ENCODE assay signal across 8 mouse cellular contexts in the genomic region with DNA sequence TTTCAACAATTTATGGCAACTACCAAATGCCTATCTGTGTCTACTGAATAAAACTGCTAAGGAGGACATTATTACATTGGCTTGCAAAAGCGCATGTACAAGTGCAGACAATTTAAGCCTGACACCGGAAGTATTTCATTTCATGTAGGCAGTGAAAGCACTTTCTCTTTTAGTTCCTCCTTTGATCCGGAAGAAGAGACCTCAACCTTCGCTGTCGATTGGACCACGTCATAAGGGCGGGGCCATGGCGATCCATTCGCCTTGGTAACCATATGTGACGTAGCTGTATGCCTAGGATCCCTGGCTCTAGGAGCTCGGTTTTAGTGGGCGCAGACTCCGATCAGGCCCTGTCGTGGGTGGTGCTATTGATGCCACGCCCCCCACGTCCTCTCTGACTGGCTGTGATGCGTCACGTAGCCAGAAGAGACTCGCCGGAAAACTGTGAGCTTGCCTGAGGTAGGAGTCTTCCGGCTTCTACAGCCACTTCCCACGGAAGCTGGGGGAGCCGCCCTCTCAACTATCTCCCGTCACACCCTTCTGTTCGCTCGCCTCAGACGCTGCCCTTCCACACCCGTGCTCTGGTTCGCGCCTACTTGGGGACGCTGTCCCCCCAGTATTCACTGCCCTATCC. TPM values are rescaled to one million over a fixed set of nuclear protein-coding genes. Genes with fewer than 3 reads are reported as not detected.
DNase-seq lines count a peak whose midpoint lies in the region; ATAC-seq lines count a peak whose summit lies in the region.

No protein-coding gene starts in this region.

- H3K9ac ChIP-seq in kidney, embryonic 15.5 days: peak overlapping the region; percentile 62

- no peaks in the 10 kb centered on the region for H3K4me1 ChIP-seq in heart, embryonic 10.5 days
- no peaks in the 10 kb centered on the region for H3K4me1 ChIP-seq in kidney, embryonic 15.5 days

- H3K36me3 ChIP-seq in heart, embryonic 10.5 days: no peaks in the 10 kb centered on the region
- no peaks in the 10 kb centered on the region for H3K36me3 ChIP-seq in kidney, embryonic 15.5 days

- peak; percentile 97 to 98 for DNase-seq in B cell, adult 2 months
- DNase-seq in brain, adult 2 months (ENCODE audit: low read depth, low spot score): peak; percentile 100
- DNase-seq in heart, embryonic 10.5 days (ENCODE audit: low spot score): peak; percentile 98
- peak; percentile 91 for DNase-seq in liver
- DNase-seq in spleen, postnatal 4 days (ENCODE audit: low spot score in 2 of 2): peak; percentile 92

- no peaks in the 10 kb centered on the region for H3K9me3 ChIP-seq in heart, embryonic 10.5 days
- H3K9me3 ChIP-seq in kidney, embryonic 15.5 days (replicated peaks): no peaks in the 10 kb centered on the region

- 2% methylated on average over 31 of the region's 31 CpGs for WGBS in heart, embryonic 10.5 days
- WGBS in kidney, embryonic 15.5 days: 2% methylated on average over 31 of the region's 31 CpGs

- peak overlapping the region; percentile 94 for H3K27ac ChIP-seq in heart, embryonic 10.5 days
- peak overlapping the region; percentile 97 for H3K27ac ChIP-seq in kidney, embryonic 15.5 days

- peak overlapping the region; percentile 70 for H3K4me3 ChIP-seq in heart, embryonic 10.5 days
- H3K4me3 ChIP-seq in kidney, embryonic 15.5 days (replicated peaks): peak overlapping the region; percentile 79

- H3K4me2 ChIP-seq in kidney, embryonic 15.5 days: peak overlapping the region; percentile 74

- H3K27me3 ChIP-seq in heart, embryonic 10.5 days (ENCODE audit: insufficient read depth, poor library complexity, severe bottlenecking): no peaks in the 10 kb centered on the region
- no peaks in the 10 kb centered on the region for H3K27me3 ChIP-seq in kidney, embryonic 15.5 days

- peak; percentile 98 for ATAC-seq in erythroblast, adult 5-6 weeks (replicated peaks; ENCODE audit: low FRiP score, poor library complexity, severe bottlenecking)
- peak; percentile 99 for ATAC-seq in kidney, embryonic 15.5 days (replicated peaks; ENCODE audit: low FRiP score)
- peak; percentile 97 for ATAC-seq in monocyte, adult 5-6 weeks (replicated peaks; ENCODE audit: insufficient number of reproducible peaks, low FRiP score, low TSS enrichment, poor library complexity, severe bottlenecking)

RNA-seq across cellular contexts. Expression of gene Lrif1, which starts 36.7 kb away (rescaled TPM):
- total RNA-seq in erythroblast, adult 5-6 weeks (2015; ENCODE audit: low replicate concordance): 12.3 and 17.8 TPM in 2 replicates
- 12.3 and 19.3 TPM in 2 replicates for total RNA-seq in erythroblast, adult 5-6 weeks (2017; ENCODE audit: low replicate concordance)
- 11.9 and 12.7 TPM in 2 replicates for polyA plus RNA-seq in heart, embryonic 10.5 days (2016; fragmentation: Nextera tagmentation; extraction: Ambion mirVana)
- 14.6 and 18.3 TPM in 2 replicates for polyA plus RNA-seq in kidney, embryonic 15.5 days (2015; fragmentation: Nextera tagmentation; extraction: Ambion mirVana)
- total RNA-seq in monocyte, adult 5-6 weeks (2017): 73.6 to 86.6 TPM (median 79.6 TPM) in 3 replicates

Comparison
In these comparisons a context has a peak if more than half of its experiments do, and no peak if none do; other contexts are left out.
1. Peak in every context shown above with its lines: DNase-seq, ATAC-seq, H3K4me3 ChIP-seq and H3K27ac ChIP-seq.